Comparison of ENCODE assay signal across 12 mouse cellular contexts in genomic region chr3:37201122-37201916, GRCm38 (mm10). TPM values are rescaled to one million over a fixed set of nuclear protein-coding genes. Genes with fewer than 3 reads are reported as not detected.
DNase-seq lines count a peak whose midpoint lies in the region; ATAC-seq and TF ChIP-seq lines count a peak whose summit lies in the region.
"Had no signal": no experiment of that assay in that cellular context is flagged by ENCODE, and none has a peak within 500 bp of the region (broad histone marks: within the 10 kb centered on the region; RNA-seq: fewer than 3 reads in every experiment).

No protein-coding gene starts in this region.

- WGBS in lung, embryonic 14.5 days: 49% methylated on average over 6 of the region's 6 CpGs
- 54% methylated on average over 6 of the region's 6 CpGs for WGBS in hindbrain, embryonic 16.5 days
- WGBS in stomach, embryonic 14.5 days: 52% methylated on average over 6 of the region's 6 CpGs
- 61% methylated on average over 6 of the region's 6 CpGs for WGBS in forebrain, embryonic 12.5 days

- H3K4me1 ChIP-seq in lung, embryonic 14.5 days (ENCODE audit: insufficient read depth): no peaks in the 10 kb centered on the region
- peaks cover 4% of the 10 kb centered on the region for H3K4me1 ChIP-seq in hindbrain, embryonic 16.5 days (ENCODE audit: control insufficient read depth, insufficient read depth, low read depth, low read length)
- no peaks in the 10 kb centered on the region for H3K4me1 ChIP-seq in stomach, embryonic 14.5 days (ENCODE audit: control insufficient read depth, insufficient read depth, low read length)
- H3K4me1 ChIP-seq in forebrain, embryonic 12.5 days: peaks cover 6% of the 10 kb centered on the region; the same call in 1 of the 2 replicates

- no peak overlapping the region for H3K4me2 ChIP-seq in lung, embryonic 14.5 days
- H3K4me2 ChIP-seq in hindbrain, embryonic 16.5 days (ENCODE audit: low read length): no peak overlapping the region
- no peak overlapping the region for H3K4me2 ChIP-seq in stomach, embryonic 14.5 days (replicated peaks; ENCODE audit: low read depth, low read length)
- no peak overlapping the region for H3K4me2 ChIP-seq in forebrain, embryonic 12.5 days

- H3K4me3 ChIP-seq in lung, embryonic 14.5 days (ENCODE audit: low read depth, low read length): no peak overlapping the region
- H3K4me3 ChIP-seq in hindbrain, embryonic 16.5 days (ENCODE audit: low read length): no peak overlapping the region
- H3K4me3 ChIP-seq in stomach, embryonic 14.5 days (ENCODE audit: low read depth, low read length): no peak overlapping the region
- no peak overlapping the region for H3K4me3 ChIP-seq in forebrain, embryonic 12.5 days (replicated peaks)

- DNase-seq in cerebellum, postnatal 10 days: peak; percentile 31 to 37
- DNase-seq in lung, embryonic 14.5 days: peak; percentile 28
- DNase-seq in lung, postnatal 36 days: no peak
- DNase-seq: cerebellum, adult 9-11 months; gastrocnemius, postnatal 10 days; lung, postnatal 4 days had no signal

- no peak for TF ChIP-seq CTCF in lung, embryonic 14.5 days (IDR thresholded peaks at IDR 0.05; ENCODE audit: low read depth)

- H3K27me3 ChIP-seq in lung, embryonic 14.5 days (ENCODE audit: insufficient read depth, low read length): no peaks in the 10 kb centered on the region
- H3K27me3 ChIP-seq in hindbrain, embryonic 16.5 days (replicated peaks; ENCODE audit: control insufficient read depth, insufficient read depth, low read length): no peaks in the 10 kb centered on the region
- no peaks in the 10 kb centered on the region for H3K27me3 ChIP-seq in stomach, embryonic 14.5 days (ENCODE audit: control insufficient read depth, insufficient read depth, low read length)
- 0 out of 2 replicates have a peak, but pooled peaks cover 4% of the 10 kb centered on the region for H3K27me3 ChIP-seq in forebrain, embryonic 12.5 days

- H3K27ac ChIP-seq in lung, embryonic 14.5 days (ENCODE audit: low read depth): no peak overlapping the region
- no peak overlapping the region for H3K27ac ChIP-seq in hindbrain, embryonic 16.5 days (ENCODE audit: low read depth, low read length)
- H3K27ac ChIP-seq in stomach, embryonic 14.5 days (ENCODE audit: low read length): no peak overlapping the region
- H3K27ac ChIP-seq in forebrain, embryonic 12.5 days: no peak overlapping the region
- H3K27ac ChIP-seq: kidney, postnatal 0 days had no signal

- H3K9me3 ChIP-seq in lung, embryonic 14.5 days (ENCODE audit: low read depth, low read length): no peaks in the 10 kb centered on the region
- 0 out of 2 replicates have a peak, but pooled peaks cover 2% of the 10 kb centered on the region for H3K9me3 ChIP-seq in hindbrain, embryonic 16.5 days (ENCODE audit: control insufficient read depth, low read length)
- no peaks in the 10 kb centered on the region for H3K9me3 ChIP-seq in stomach, embryonic 14.5 days (ENCODE audit: control insufficient read depth, low read depth, low read length)
- H3K9me3 ChIP-seq in forebrain, embryonic 12.5 days: no peaks in the 10 kb centered on the region

- ATAC-seq in cerebellum, adult (ENCODE audit: insufficient number of reproducible peaks, low FRiP score, low TSS enrichment): no peak
- ATAC-seq in lung, embryonic 14.5 days (ENCODE audit: insufficient read depth): peak; percentile 33; the same call in 1 of the 2 replicates
- ATAC-seq in hindbrain, embryonic 16.5 days: 0 out of 2 replicates have a peak, but pooled peaks have one; percentile 49
- ATAC-seq in stomach, embryonic 14.5 days (ENCODE audit: insufficient number of reproducible peaks, insufficient read depth, low FRiP score, low read depth): peak; percentile 60; the same call in 1 of the 2 replicates
- ATAC-seq in activated CD4-positive, CD25-positive, alpha-beta regulatory T cell, adult 4 months: no peak
- ATAC-seq in forebrain, embryonic 12.5 days (ENCODE audit: low FRiP score): no peak

- no peak overlapping the region for H3K9ac ChIP-seq in lung, embryonic 14.5 days
- H3K9ac ChIP-seq in hindbrain, embryonic 16.5 days (ENCODE audit: low read depth, low read length): no peak overlapping the region
- no peak overlapping the region for H3K9ac ChIP-seq in stomach, embryonic 14.5 days (replicated peaks; ENCODE audit: low read depth, low read length)
- no peak overlapping the region for H3K9ac ChIP-seq in forebrain, embryonic 12.5 days

- H3K36me3 ChIP-seq in lung, embryonic 14.5 days (ENCODE audit: insufficient read depth): no peaks in the 10 kb centered on the region
- H3K36me3 ChIP-seq in hindbrain, embryonic 16.5 days (ENCODE audit: control insufficient read depth, insufficient read depth, low read length): no peaks in the 10 kb centered on the region
- H3K36me3 ChIP-seq in stomach, embryonic 14.5 days (ENCODE audit: control insufficient read depth, insufficient read depth, low read length): no peaks in the 10 kb centered on the region
- H3K36me3 ChIP-seq in forebrain, embryonic 12.5 days (replicated peaks): no peaks in the 10 kb centered on the region

RNA-seq across cellular contexts. Expression of gene Il21, which starts 31.1 kb away (rescaled TPM):
- not detected in 2 replicates for polyA plus RNA-seq in lung, embryonic 14.5 days (2014; fragmentation: Nextera tagmentation; extraction: Ambion mirVana)
- not detected in 2 replicates for polyA plus RNA-seq in hindbrain, embryonic 16.5 days (2015; fragmentation: Nextera tagmentation; extraction: Ambion mirVana)
- not detected in 2 replicates for polyA plus RNA-seq in stomach, embryonic 14.5 days (2014; fragmentation: Nextera tagmentation; extraction: Ambion mirVana)
- polyA plus RNA-seq in activated CD4-positive, CD25-positive, alpha-beta regulatory T cell, adult 4 months (2017; shearing (Covaris generic)): under 1 TPM; 0.45 to 0.73 TPM
- polyA plus RNA-seq in forebrain, embryonic 12.5 days (2016; fragmentation: Nextera tagmentation; extraction: Ambion mirVana): not detected in 2 replicates
- polyA plus RNA-seq: kidney, postnatal 0 days had no signal

Comparison
In these comparisons a context has a peak if more than half of its experiments do, and no peak if none do; other contexts are left out.
1. ATAC-seq: peak in lung, embryonic 14.5 days (single experiment), hindbrain, embryonic 16.5 days (single experiment) and stomach, embryonic 14.5 days (single experiment); none in cerebellum, adult (single experiment), activated CD4-positive, CD25-positive, alpha-beta regulatory T cell, adult 4 months (single experiment) and forebrain, embryonic 12.5 days (single experiment).